Mouse (Mus musculus): ENCODE data around the gene Rflnb. TPM values are rescaled to one million over a fixed set of nuclear protein-coding genes. Genes with fewer than 3 reads are reported as not detected.
"Not testable (repeated sequence)": the region's sequence is repeated elsewhere in the genome, so short reads cannot be mapped to it uniquely, and the experiment has no call there.

Rflnb gene
- polyA plus RNA-seq, 1 experiment = 15.7 TPM

- DNase-seq = no peak
- Histone ChIP-seq H3K4me3 (replicated peaks; ENCODE audit: insufficient read depth, low read depth, low read length) (no peak overlapping the region), H3K27me3 (ENCODE audit: control insufficient read depth, insufficient read depth, low read length) (no peaks in the 10 kb centered on the region), H3K4me1 (ENCODE audit: control insufficient read depth, insufficient read depth, low read length) (peaks cover 5% of the 10 kb centered on the region; the same call in 1 of the 2 replicates), H3K27ac (ENCODE audit: insufficient read depth, low read length) (no peak overlapping the region)
- TF ChIP-seq CTCF (IDR thresholded peaks at IDR 0.05; ENCODE audit: borderline replicate concordance, insufficient read depth, low read depth, low read length) (no peak), POLR2A (IDR thresholded peaks at IDR 0.05; ENCODE audit: borderline replicate concordance, insufficient read depth, low read length) (no peak)
- 88% methylated on average over 6 of the region's 6 CpGs for WGBS
Measured at GRCm38 (mm10) chr11:76015251-76015650, 12.3 kb downstream of the Rflnb start.

GRCm38 (mm10) chr11:76010838-76011624, 16.6 kb downstream of the Rflnb start:
- no peaks in the 10 kb centered on the region for H3K4me1 ChIP-seq (ENCODE audit: control insufficient read depth, insufficient read depth, low read length)
- TF ChIP-seq CTCF (IDR thresholded peaks at IDR 0.05; ENCODE audit: borderline replicate concordance, insufficient read depth, low read depth, low read length) (no peak), POLR2A (IDR thresholded peaks at IDR 0.05; ENCODE audit: borderline replicate concordance, insufficient read depth, low read length) (no peak)
- H3K27me3 ChIP-seq (ENCODE audit: control insufficient read depth, insufficient read depth, low read length) = no peaks in the 10 kb centered on the region
- WGBS = 89% methylated on average over 9 of the region's 9 CpGs
- no peak overlapping the region for H3K27ac ChIP-seq (ENCODE audit: insufficient read depth, low read length)
- no peak for DNase-seq
- no peak overlapping the region for H3K4me3 ChIP-seq (replicated peaks; ENCODE audit: insufficient read depth, low read depth, low read length)

GRCm38 (mm10) chr11:76009101-76009500, 18.5 kb downstream of the Rflnb start:
- H3K27me3 ChIP-seq (ENCODE audit: control insufficient read depth, insufficient read depth, low read length) = no peaks in the 10 kb centered on the region
- no peak overlapping the region for H3K4me3 ChIP-seq (replicated peaks; ENCODE audit: insufficient read depth, low read depth, low read length)
- no peak for TF ChIP-seq CTCF (IDR thresholded peaks at IDR 0.05; ENCODE audit: borderline replicate concordance, insufficient read depth, low read depth, low read length)
- TF ChIP-seq POLR2A (IDR thresholded peaks at IDR 0.05; ENCODE audit: borderline replicate concordance, insufficient read depth, low read length) = no peak
- WGBS = 88% methylated on average over 6 of the region's 6 CpGs
- H3K27ac ChIP-seq (ENCODE audit: insufficient read depth, low read length) = no peak overlapping the region
- H3K4me1 ChIP-seq (ENCODE audit: control insufficient read depth, insufficient read depth, low read length) = no peaks in the 10 kb centered on the region
- DNase-seq = no peak

GRCm38 (mm10) chr11:76008162-76008561, 19.4 kb downstream of the Rflnb start:
- TF ChIP-seq POLR2A (IDR thresholded peaks at IDR 0.05; ENCODE audit: borderline replicate concordance, insufficient read depth, low read length) (no peak), CTCF (IDR thresholded peaks at IDR 0.05; ENCODE audit: borderline replicate concordance, insufficient read depth, low read depth, low read length) (no peak)
- DNase-seq = no peak
- Histone ChIP-seq H3K4me1 (ENCODE audit: control insufficient read depth, insufficient read depth, low read length) (no peaks in the 10 kb centered on the region), H3K27ac (ENCODE audit: insufficient read depth, low read length) (no peak overlapping the region), H3K27me3 (ENCODE audit: control insufficient read depth, insufficient read depth, low read length) (no peaks in the 10 kb centered on the region), H3K4me3 (replicated peaks; ENCODE audit: insufficient read depth, low read depth, low read length) (no peak overlapping the region)
- 94% methylated on average over 2 of the region's 2 CpGs for WGBS

GRCm38 (mm10) chr11:76004276-76004675, 23.3 kb downstream of the Rflnb start:
- not testable (repeated sequence) for DNase-seq; H3K4me3 ChIP-seq (replicated peaks; ENCODE audit: insufficient read depth, low read depth, low read length); H3K27ac ChIP-seq (ENCODE audit: insufficient read depth, low read length); H3K27me3 ChIP-seq (ENCODE audit: control insufficient read depth, insufficient read depth, low read length); H3K4me1 ChIP-seq (ENCODE audit: control insufficient read depth, insufficient read depth, low read length)
- 96% methylated on average over 7 of the region's 7 CpGs for WGBS

GRCm38 (mm10) chr11:76001237-76001878, 26.2 kb downstream of the Rflnb start:
- Histone ChIP-seq H3K4me3 (replicated peaks; ENCODE audit: insufficient read depth, low read depth, low read length) (no peak overlapping the region), H3K4me1 (ENCODE audit: control insufficient read depth, insufficient read depth, low read length) (no peaks in the 10 kb centered on the region), H3K27ac (ENCODE audit: insufficient read depth, low read length) (no peak overlapping the region), H3K27me3 (ENCODE audit: control insufficient read depth, insufficient read depth, low read length) (no peaks in the 10 kb centered on the region)
- TF ChIP-seq POLR2A (IDR thresholded peaks at IDR 0.05; ENCODE audit: borderline replicate concordance, insufficient read depth, low read length) (no peak), CTCF (IDR thresholded peaks at IDR 0.05; ENCODE audit: borderline replicate concordance, insufficient read depth, low read depth, low read length) (no peak)
- no peak for DNase-seq
- WGBS = 61% methylated on average over 3 of the region's 3 CpGs

GRCm38 (mm10) chr11:76000701-76001100, 26.9 kb downstream of the Rflnb start:
- H3K4me1 ChIP-seq (ENCODE audit: control insufficient read depth, insufficient read depth, low read length) = no peaks in the 10 kb centered on the region
- no peak for DNase-seq

More at GRCm38 (mm10) chr11:76000701-76001100, 26.9 kb downstream of the Rflnb start:
- TF ChIP-seq POLR2A (IDR thresholded peaks at IDR 0.05; ENCODE audit: borderline replicate concordance, insufficient read depth, low read length) = no peak
- Histone ChIP-seq H3K4me3 (replicated peaks; ENCODE audit: insufficient read depth, low read depth, low read length) (no peak overlapping the region), H3K27ac (ENCODE audit: insufficient read depth, low read length) (no peak overlapping the region), H3K27me3 (ENCODE audit: control insufficient read depth, insufficient read depth, low read length) (no peaks in the 10 kb centered on the region)
- WGBS = 86% methylated on average over 5 of the region's 5 CpGs
